Mouse (Mus musculus) right cerebral cortex, postnatal 25 days (tissue): ENCODE results near the gene Agbl1.

ENCODE experiments used
- DNase-seq: peaks from one replicate; pipeline ENCODE4 v3.0.0; 2022

Agbl1 gene

GRCm38 (mm10) chr7:76392296-76392940 lies 162.7 kb downstream of the Agbl1 start:
- no peak for DNase-seq

DNA sequence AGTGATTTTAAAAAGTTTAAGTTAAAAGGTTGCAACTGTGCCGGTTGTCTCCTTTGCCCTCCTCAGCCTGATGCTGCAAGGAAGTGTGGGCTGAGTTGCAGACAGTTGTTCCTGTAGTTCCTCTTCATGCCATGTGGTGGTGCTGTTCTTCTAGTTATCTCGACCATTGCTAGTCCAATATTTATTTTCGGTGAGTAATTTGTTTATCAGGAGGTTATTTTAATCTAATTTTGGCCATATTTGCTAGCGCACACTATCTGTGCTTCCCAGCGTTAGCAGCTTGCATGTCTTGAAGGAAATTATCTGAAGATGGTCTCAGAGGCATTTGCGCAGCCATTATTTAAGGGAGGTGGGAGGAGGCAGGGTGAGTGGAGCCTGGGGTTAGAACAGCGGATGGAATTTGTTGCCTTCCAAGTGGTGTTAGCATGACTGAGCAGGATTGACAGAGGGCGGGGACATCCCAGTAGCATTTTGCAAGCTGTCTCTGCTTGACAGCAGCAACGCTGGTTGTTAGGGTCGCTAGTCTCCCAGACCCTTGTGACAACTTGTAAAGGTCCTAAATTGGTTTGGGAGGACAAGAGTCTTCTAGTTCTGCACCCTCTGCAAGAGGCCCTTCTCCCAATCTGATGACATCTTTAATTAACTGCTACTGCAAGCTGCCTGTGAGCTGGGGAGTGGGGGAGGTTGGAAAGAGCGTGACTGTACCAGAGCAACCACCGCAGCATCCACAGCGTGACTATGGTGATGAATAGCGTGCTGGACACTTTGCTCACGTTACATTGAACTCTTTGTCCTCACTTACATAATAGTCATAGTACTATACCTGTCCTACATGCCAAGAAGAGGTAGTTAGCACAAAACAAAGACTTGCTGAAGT lies 163.5 kb downstream of the Agbl1 start:
- DNase-seq = peak; percentile 75

DNA sequence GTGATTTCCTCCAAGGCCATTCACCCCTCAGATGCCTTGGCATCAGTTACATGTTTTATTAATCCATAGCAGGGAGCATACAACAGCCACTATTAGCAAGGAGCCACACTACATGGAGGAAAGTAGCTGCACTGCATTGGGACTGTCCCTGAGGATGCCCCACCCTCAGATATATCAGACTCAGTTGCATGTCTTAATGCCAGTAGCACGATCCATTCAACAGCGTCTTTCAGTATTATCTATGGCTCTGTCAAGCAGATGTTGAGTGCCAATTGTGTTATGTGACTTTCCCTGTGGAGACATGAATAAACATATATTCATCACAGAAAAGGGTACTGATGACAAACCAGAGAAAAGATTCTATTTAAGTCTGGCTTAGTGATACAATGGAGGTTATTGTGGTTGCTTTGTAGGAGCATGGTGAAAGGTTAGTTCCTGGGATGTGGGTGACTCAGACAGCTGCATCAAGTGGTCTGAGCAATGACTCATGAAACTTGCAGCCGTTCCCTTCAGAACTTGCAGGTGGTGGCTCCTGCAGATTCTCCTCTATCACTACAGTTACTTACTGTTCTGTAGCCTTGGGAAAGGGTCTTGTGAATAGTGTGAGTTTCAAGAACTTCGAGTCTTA lies 178.4 kb downstream of the Agbl1 start:
- peak; percentile 11 for DNase-seq

GRCm38 (mm10) chr7:76409020-76409419 lies 179.3 kb downstream of the Agbl1 start:
- DNase-seq = no peak

DNA sequence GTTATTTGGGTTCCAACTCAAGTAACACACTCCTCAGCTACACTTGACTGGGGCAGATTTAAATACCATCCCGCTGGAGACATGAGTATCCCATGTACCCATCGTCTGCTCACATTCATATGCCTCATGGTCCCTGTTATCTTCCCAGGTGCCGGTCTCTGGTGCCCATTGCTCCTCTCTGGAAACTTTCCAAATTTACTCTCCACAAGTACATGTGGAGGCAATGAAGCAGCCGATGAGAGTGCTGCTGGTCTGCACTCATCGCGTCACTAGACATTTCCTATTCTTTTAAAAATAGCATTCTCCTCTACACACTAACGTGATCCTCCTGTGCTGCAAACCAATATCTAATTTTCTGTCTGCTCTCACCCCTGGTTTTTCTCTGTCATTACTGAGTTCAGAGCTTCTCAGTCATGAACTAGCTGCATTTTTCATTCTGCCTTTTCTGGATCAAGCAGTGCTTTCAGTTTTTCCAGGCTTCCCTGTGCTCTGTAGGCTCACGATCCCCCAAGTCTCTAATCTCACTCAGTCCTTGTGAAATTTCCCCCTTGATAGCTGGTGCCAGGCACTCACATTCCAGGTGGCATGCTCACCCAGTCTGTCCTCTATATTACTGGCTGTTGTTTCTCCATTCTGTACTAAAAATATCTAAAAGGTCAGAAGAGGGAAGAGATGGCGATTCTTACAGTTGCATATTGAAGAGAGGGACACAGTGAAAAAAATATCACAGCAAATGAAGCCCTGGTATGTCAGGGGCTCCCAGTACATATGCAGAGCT lies 180.9 kb downstream of the Agbl1 start:
- no peak for DNase-seq

DNA sequence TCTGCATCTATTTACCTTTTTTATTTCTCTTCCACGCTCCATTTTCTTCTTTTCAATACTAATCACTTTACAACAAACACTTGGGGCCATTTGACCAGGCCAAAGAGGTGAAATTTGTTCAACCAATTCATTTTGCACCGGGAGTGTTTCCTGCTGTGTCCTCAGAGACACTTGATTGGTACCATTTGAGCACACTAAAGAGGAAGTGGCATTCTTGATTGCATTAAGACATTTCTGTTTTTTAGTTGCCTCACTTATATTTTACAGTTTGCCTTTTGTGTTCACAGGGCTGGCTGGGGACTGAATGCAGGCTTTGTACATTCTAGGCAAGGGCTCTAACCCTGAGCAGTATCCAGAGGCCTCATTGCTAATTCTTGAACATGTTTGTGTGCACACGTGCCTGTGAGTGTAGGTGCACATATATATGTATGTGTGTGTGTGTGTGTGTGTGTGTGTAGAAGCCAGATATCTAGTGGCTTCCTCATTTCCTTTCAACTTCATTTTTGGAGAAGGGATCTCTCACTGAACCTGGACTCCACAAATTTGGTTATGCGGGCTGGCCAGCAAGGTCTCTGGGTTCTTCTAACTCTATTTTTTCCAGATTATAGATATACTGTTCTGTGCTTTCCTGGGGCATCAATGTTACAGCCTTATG lies 182.4 kb downstream of the Agbl1 start:
- no peak for DNase-seq

GRCm38 (mm10) chr7:76416084-76416597 lies 186.5 kb downstream of the Agbl1 start:
- DNase-seq = no peak

DNA sequence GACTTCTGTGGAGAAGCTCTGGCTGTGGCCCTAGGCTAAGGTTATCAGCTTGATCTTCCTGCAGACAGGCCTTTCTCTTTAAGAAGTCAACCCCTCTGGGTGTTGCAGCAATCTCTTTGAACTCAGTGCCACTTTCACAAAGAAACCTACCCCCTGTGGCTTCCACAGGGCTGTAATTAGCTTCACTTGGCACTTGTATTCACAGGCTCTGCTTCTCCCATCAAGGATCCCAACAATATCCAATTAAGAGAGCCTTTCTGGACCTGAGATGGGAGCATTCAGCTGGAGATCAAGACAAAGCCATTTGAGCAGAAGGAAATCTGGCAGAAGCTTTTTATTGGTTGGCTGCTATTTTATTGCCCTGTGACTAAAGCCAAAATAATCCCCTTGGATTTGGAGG lies 208.9 kb downstream of the Agbl1 start:
- DNase-seq = no peak

DNA sequence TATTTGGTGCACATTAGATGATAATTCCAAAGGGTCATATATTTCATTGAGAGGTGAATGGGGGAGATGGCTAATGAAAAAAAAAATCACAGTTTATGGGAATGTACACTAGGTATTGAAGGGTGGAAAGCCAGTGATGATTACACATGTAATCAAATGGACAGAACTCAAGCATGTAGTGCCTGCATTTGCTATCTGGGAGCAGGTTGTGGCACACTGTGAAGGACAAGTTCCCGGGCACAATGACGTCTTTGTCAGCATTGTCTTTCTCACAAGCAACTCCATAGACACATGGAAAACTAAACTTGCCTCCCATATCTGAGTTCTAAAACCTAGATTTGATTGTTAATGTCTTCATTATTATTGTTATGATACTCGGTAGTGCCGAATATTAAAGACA lies 209.3 kb downstream of the Agbl1 start:
- DNase-seq = no peak

DNA sequence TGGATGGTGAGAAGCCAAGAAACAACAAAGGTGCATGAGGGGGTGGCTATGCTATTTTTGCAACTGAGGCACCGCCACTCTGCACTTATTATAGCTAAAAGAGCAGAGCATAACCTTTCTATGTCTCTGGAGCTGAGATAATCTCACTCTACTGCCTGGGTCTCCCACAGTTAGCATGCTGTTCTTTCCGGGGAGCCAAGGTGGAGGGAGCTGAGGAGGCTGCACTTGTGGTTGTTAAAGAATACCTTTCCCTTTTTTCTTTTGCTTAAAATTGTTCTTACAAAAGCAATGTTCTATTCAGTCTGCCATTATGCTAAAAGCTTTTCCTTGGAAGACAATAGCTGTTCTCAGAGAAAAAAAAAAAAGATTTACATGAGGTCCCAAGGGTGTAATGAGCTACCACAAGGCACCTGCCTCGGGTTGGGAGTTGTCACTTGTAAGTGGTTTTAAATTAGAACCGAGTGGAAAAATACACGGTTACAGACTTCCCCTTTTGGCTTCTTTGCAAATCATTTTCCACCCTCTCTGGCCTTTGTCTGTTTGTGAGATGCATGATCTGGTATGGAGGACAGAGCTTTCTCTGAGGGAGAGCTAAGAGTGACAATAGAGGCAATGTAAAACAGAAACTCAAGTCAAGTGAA lies 232.8 kb downstream of the Agbl1 start:
- DNase-seq = no peak

DNA sequence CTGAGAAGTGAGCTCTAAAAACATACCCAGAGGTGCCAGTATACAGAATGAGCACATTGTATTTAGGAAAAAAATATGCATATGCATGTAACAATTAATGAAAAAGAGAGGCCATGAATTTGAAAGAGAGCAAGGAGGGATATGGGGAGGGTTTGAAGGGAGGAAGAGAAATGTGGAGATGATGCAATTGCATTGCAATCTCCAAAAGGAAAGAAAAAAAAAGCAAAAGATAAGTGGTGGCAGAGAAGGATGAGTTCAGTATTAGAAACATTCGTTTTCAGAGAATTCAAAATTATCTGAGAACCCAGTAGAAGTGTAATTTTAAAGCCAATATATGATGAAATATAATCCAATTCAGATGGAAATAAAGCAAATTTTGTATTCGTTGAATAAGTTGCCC lies 236.7 kb downstream of the Agbl1 start:
- no peak for DNase-seq

- DNase-seq = no peak
Measured at GRCm38 (mm10) chr7:76474233-76474632, 244.5 kb downstream of the Agbl1 start.

DNA sequence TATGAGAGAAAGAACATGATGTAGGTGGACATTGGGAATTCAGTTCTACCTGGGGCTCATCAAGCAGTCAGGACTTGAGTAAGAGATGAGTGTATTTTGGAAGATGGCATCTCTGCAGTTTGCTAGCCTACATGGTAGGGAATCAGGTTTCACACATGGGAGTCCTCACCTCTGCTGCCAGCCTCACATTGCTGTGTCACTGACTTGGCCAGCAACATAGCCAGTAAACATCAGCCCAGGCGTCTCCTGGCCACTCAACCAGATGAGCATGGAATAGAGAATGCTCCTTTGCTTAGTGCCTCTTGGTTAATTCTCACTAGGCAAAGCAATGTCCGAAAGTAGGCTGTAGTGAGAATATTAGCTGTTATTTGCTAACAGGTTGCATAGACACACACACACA lies 255.9 kb downstream of the Agbl1 start:
- DNase-seq = no peak

- DNase-seq = no peak
Measured at GRCm38 (mm10) chr7:76487519-76487918, 257.8 kb downstream of the Agbl1 start.

- DNase-seq = no peak
Measured at GRCm38 (mm10) chr7:76524291-76524690, 294.6 kb downstream of the Agbl1 start.

GRCm38 (mm10) chr7:76546456-76546855 lies 316.8 kb downstream of the Agbl1 start:
- DNase-seq = no peak

GRCm38 (mm10) chr7:76547313-76547712 lies 317.6 kb downstream of the Agbl1 start:
- DNase-seq = no peak

GRCm38 (mm10) chr7:76551860-76552259 lies 322.2 kb downstream of the Agbl1 start:
- no peak for DNase-seq

DNA sequence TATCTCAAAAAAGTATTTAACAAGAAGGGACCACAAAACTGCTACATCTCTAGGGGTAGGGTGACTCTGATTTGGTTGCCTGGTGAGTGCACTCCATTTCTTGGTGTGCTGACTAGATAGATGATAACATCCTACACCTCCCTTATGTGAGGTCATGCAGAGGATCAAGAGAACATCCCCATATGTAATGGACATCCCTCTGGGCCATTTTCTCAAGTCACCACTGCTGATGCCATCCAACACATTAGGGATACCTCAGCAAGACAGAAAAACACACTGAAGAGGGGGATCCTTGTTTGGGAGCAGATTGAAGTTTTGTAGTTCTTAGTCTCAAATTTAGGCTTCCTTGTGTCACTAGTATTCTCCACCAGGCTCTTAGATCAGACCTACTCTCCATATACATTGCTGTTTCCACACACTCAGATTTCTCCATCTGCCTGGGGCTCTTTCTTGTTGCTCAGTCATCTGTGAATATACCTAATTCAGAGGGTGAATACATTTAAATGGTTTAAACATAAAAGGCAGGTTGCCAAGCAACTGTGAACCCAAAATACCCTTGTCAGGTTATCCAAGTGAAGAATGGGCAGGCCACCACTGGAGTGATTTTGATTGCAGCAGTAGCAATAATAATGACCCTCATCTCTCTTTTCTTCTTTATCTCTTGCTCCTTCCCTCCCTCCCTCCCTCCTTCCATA lies 331.0 kb downstream of the Agbl1 start:
- DNase-seq = no peak

DNA sequence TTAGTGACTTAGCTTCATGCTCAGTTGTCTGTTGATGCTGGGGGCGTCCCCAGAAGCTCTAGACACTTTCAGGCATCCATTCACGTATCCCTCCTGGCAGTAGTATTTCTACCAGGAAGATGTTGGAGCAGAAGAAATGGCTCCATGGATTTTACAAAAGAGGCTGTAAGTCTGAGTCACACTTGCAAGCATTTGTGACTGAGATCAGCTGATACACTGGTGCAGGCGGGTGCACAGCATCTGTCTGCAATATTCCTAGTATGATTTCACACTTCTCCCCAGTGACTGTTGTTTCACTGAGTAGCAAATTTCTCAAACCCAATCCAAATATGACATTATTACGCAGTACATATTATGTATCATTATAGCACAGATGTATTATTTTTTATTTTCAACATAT lies 332.8 kb downstream of the Agbl1 start:
- peak; percentile 10 for DNase-seq

DNA sequence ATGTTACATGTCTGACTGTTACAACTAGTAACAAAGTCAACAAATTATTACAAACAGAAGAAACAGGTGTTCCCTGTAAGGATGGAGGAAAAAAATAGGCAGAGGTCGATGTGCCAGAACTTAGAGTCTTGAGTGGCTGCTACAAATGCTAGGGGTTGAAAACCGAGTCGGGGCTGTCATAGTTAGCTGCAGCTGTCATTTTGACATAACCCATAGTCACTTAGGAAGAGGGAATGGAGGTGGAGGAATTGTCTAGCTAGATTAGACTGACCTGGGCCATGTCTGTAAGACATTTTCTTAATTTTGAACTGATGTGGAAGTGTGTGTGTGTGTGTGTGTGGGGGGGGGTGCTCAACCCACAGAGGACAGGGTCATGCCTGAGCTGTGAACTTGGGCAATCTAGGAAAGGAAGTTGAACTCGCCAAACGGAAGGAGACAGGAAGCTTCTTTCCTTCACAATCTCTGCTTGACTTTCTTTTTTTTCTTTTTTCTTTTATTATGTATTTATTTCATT lies 364.9 kb downstream of the Agbl1 start:
- DNase-seq = no peak
